Mouse (Mus musculus) neural tube, embryonic 15.5 days (tissue): ENCODE measurements around the gene Suds3. TPM values are rescaled to one million over a fixed set of nuclear protein-coding genes. Genes with fewer than 3 reads are reported as not detected.

ENCODE experiments used
- ATAC-seq: fragments of 200-750 bp; cut with Nextera tagmentation; 2 replicates; pipeline ENCODE4 v1.8.0; 2017; ENCODE audit warnings: mild to moderate bottlenecking, moderate TSS enrichment, moderate library complexity; ENCODE audit not compliant: low FRiP score
- H3K27ac ChIP-seq: fragments of 300-500 bp; sonication (generic); replicated peaks from 2 replicates; pipeline ENCODE4 v1.5.1; 2015; ENCODE audit warnings: mild to moderate bottlenecking, inconsistent platforms
- H3K27me3 ChIP-seq: fragments of 300-500 bp; sonication (generic); replicated peaks from 2 replicates; pipeline ENCODE4 v1.6.1; 2015; ENCODE audit warnings: inconsistent platforms
- H3K36me3 ChIP-seq: fragments of 300-500 bp; sonication (generic); 2 replicates; pipeline ENCODE4 v1.6.1; 2015; ENCODE audit warnings: inconsistent platforms
- H3K4me1 ChIP-seq: fragments of 300-500 bp; sonication (generic); 2 replicates; pipeline ENCODE4 v1.6.1; 2015; ENCODE audit warnings: inconsistent platforms
- H3K4me2 ChIP-seq: fragments of 300-500 bp; sonication (generic); 2 replicates; pipeline ENCODE4 v1.6.1; 2015; ENCODE audit warnings: inconsistent platforms, mild to moderate bottlenecking, moderate library complexity
- H3K4me3 ChIP-seq: fragments of 300-500 bp; sonication (generic); replicated peaks from 2 replicates; pipeline ENCODE4 v1.5.1; 2015; ENCODE audit warnings: mild to moderate bottlenecking, inconsistent platforms
- H3K9ac ChIP-seq: fragments of 300-500 bp; sonication (generic); replicated peaks from 2 replicates; pipeline ENCODE4 v1.6.1; 2015; ENCODE audit warnings: mild to moderate bottlenecking, inconsistent platforms
- H3K9me3 ChIP-seq: fragments of 300-500 bp; sonication (generic); replicated peaks from 2 replicates; pipeline ENCODE4 v1.6.1; 2016; ENCODE audit warnings: inconsistent platforms
- WGBS: fragments of 180-500 bp; shearing (Covaris S2); methylation state at CpG from one replicate; pipeline ENCODE4 v1.1.7; 2015; ENCODE audit warnings: mixed read lengths; 5-methylcytosine and 5-hydroxymethylcytosine counted together
- polyA plus RNA-seq: library from polyadenylated mRNA; unstranded; fragments of >200 nt; fragmentation: Nextera tagmentation; extraction: Ambion mirVana; gene quantifications from 2 replicates; pipeline ENCODE4 v1.2.1, GENCODE M21; 2015

The Suds3 gene
- polyA plus RNA-seq, result 79.4 and 81.9 TPM in 2 replicates

- Histone ChIP-seq H3K4me3 (peak within 1 kb of the TSS; percentile 81), H3K4me1 (peaks cover 32% of the 10 kb centered on the region), H3K9ac (peak within 1 kb of the TSS; percentile 80), H3K27me3 (peaks cover 1% of the 10 kb centered on the region; the same call in 1 of the 2 replicates), H3K27ac (peak within 1 kb of the TSS; percentile 92), H3K9me3 (no peaks in the 10 kb centered on the region), H3K36me3 (peaks cover 28% of the 10 kb centered on the region), H3K4me2 (peak within 1 kb of the TSS; percentile 95)
- WGBS, result under 1% methylated on average over 59 of the region's 59 CpGs
- ATAC-seq, result peak; percentile 80
Observed at GRCm38 (mm10) chr5:117115836-117116366, at the start of gene Suds3. TSS of gene Suds3 (minus strand) at chr5:117116113.

DNA sequence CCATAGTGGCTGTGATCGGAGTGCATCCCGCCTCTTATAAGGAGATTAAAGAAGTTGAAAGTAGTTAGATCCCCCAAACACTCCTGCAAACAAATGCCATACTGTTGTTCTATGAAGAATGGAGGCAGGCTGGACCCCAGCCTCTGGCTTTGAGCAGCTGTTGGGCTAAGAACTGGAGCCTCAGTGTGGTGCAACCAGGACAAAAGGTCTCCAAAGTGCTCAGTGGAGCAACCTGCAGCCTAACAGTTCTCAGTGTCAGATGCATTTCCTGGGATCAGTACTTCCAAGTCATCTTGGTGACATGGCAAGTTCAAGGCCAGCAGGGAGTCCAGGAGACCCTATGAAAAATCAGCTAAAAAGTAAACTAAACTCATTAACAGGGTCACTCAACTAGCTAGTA lies 49.0 kb upstream of the Suds3 start:
- H3K4me2 ChIP-seq, result no peak overlapping the region
- no peaks in the 10 kb centered on the region for H3K36me3 ChIP-seq
- WGBS, result 88% methylated on average over 2 of the region's 2 CpGs
- no peaks in the 10 kb centered on the region for H3K4me1 ChIP-seq
- no peak overlapping the region for H3K4me3 ChIP-seq
- ATAC-seq, result no peak
- no peaks in the 10 kb centered on the region for H3K27me3 ChIP-seq
- H3K27ac ChIP-seq, result no peak overlapping the region
- no peak overlapping the region for H3K9ac ChIP-seq
- no peaks in the 10 kb centered on the region for H3K9me3 ChIP-seq

DNA sequence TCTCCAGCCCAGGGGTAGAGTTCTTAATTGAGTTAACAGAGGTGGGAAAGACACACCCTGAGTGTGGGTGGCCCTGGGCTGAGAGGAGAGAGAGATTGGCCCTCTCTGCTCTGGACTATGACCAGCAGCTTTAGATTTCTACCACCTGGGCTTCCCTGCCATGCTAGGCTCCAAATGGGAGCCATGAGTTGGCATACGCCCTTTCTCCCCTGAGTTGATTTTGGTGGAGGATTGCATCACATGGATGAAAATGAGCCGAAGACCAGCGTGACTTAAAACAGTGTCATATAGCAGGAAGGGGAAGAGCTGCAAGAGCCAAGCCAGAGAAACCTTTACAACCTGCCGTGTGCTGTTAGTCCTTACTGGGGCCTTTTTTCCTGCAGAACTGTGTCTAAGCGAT lies 48.6 kb upstream of the Suds3 start:
- 93% methylated on average over 5 of the region's 5 CpGs for WGBS
- Histone ChIP-seq H3K9me3 (no peaks in the 10 kb centered on the region), H3K27ac (no peak overlapping the region), H3K9ac (no peak overlapping the region), H3K36me3 (no peaks in the 10 kb centered on the region), H3K4me2 (no peak overlapping the region), H3K4me1 (0 out of 2 replicates have a peak, but pooled peaks cover 2% of the 10 kb centered on the region), H3K4me3 (no peak overlapping the region), H3K27me3 (no peaks in the 10 kb centered on the region)
- ATAC-seq, result no peak

GRCm38 (mm10) chr5:117163790-117164189 lies 47.9 kb upstream of the Suds3 start:
- Histone ChIP-seq H3K27ac (no peak overlapping the region), H3K4me1 (0 out of 2 replicates have a peak, but pooled peaks cover 2% of the 10 kb centered on the region), H3K9ac (no peak overlapping the region), H3K27me3 (no peaks in the 10 kb centered on the region), H3K9me3 (no peaks in the 10 kb centered on the region), H3K4me3 (no peak overlapping the region), H3K36me3 (no peaks in the 10 kb centered on the region), H3K4me2 (no peak overlapping the region)
- no peak for ATAC-seq
- WGBS, result 92% methylated on average over 13 of the region's 13 CpGs

DNA sequence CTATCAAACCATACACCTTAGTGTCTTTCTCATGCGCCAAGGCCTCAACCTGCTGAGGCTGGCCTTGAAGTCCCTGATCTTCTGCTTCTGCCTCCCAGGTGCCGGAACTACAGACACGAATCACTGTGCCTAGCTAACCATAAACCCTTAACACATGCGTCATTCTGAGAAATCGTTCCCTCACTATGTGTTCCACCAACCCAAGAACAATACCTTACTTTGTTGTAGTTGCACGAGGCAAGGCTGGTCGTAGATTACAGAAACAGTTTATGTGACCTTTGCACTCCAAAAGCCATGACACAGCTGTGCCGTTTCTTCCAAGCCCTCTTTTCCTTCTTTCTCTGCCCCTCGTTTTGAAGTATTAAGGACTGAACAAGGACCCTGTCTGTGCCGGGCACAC lies 44.6 kb upstream of the Suds3 start:
- 52% methylated on average over 10 of the region's 10 CpGs for WGBS
- Histone ChIP-seq H3K4me3 (no peak overlapping the region), H3K4me1 (0 out of 2 replicates have a peak, but pooled peaks cover 2% of the 10 kb centered on the region), H3K4me2 (no peak overlapping the region), H3K27ac (no peak overlapping the region), H3K9me3 (no peaks in the 10 kb centered on the region), H3K27me3 (no peaks in the 10 kb centered on the region), H3K9ac (no peak overlapping the region), H3K36me3 (no peaks in the 10 kb centered on the region)
- no peak for ATAC-seq

GRCm38 (mm10) chr5:117159805-117160291 lies 43.9 kb upstream of the Suds3 start:
- Histone ChIP-seq H3K27me3 (no peaks in the 10 kb centered on the region), H3K36me3 (no peaks in the 10 kb centered on the region), H3K9me3 (no peaks in the 10 kb centered on the region), H3K4me1 (0 out of 2 replicates have a peak, but pooled peaks cover 2% of the 10 kb centered on the region), H3K4me3 (no peak overlapping the region), H3K27ac (no peak overlapping the region), H3K9ac (no peak overlapping the region), H3K4me2 (no peak overlapping the region)
- 57% methylated on average over 6 of the region's 6 CpGs for WGBS
- ATAC-seq, result no peak

- Histone ChIP-seq H3K36me3 (no peaks in the 10 kb centered on the region), H3K27me3 (no peaks in the 10 kb centered on the region), H3K9ac (no peak overlapping the region), H3K4me1 (0 out of 2 replicates have a peak, but pooled peaks cover 2% of the 10 kb centered on the region), H3K9me3 (no peaks in the 10 kb centered on the region), H3K4me2 (no peak overlapping the region), H3K27ac (no peak overlapping the region), H3K4me3 (no peak overlapping the region)
- WGBS, result 63% methylated on average over 8 of the region's 8 CpGs
- no peak for ATAC-seq
Observed at GRCm38 (mm10) chr5:117159326-117159725, 43.4 kb upstream of the Suds3 start.

- no peak overlapping the region for H3K9ac ChIP-seq
- H3K9me3 ChIP-seq, result no peaks in the 10 kb centered on the region
- no peak overlapping the region for H3K27ac ChIP-seq
- WGBS, result 86% methylated on average over 7 of the region's 7 CpGs
- H3K27me3 ChIP-seq, result no peaks in the 10 kb centered on the region
- ATAC-seq, result no peak
- no peak overlapping the region for H3K4me3 ChIP-seq
- no peaks in the 10 kb centered on the region for H3K36me3 ChIP-seq
- H3K4me1 ChIP-seq, result 0 out of 2 replicates have a peak, but pooled peaks cover 2% of the 10 kb centered on the region
- H3K4me2 ChIP-seq, result no peak overlapping the region
Observed at GRCm38 (mm10) chr5:117158335-117159018, 42.6 kb upstream of the Suds3 start.

- ATAC-seq, result no peak; the same call in 1 of the 2 replicates
- no peaks in the 10 kb centered on the region for H3K36me3 ChIP-seq
- WGBS, result 76% methylated on average over 15 of the region's 15 CpGs
- no peaks in the 10 kb centered on the region for H3K27me3 ChIP-seq
- 0 out of 2 replicates have a peak overlapping the region, but pooled peaks have one; percentile 3 for H3K27ac ChIP-seq
- H3K9me3 ChIP-seq, result no peaks in the 10 kb centered on the region
- H3K4me3 ChIP-seq, result no peak overlapping the region
- no peaks in the 10 kb centered on the region for H3K4me1 ChIP-seq
- H3K9ac ChIP-seq, result no peak overlapping the region
- no peak overlapping the region for H3K4me2 ChIP-seq
Observed at GRCm38 (mm10) chr5:117153527-117154091, 37.7 kb upstream of the Suds3 start.

GRCm38 (mm10) chr5:117152944-117153343 lies 37.0 kb upstream of the Suds3 start:
- no peaks in the 10 kb centered on the region for H3K36me3 ChIP-seq
- H3K4me2 ChIP-seq, result no peak overlapping the region

DNA sequence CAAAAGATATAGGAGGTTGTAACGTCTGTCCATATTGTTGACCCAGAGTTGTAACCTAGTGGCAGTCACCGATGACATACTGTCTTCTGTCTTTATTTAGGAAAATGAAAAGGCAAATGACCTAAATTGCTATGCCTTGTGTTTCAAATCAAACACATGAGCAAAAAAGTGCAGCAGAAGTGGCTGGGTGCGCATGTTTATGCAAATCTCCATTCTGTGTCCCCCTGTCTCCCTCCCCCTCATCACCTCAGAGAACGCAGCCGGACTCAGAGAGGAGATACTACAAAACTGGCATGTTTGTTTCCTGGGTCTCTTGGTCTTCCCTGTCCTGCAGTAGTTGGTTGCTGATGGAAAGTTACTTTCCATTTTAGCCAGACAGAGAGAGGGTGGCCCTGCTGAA lies 34.2 kb upstream of the Suds3 start:
- no peak overlapping the region for H3K9ac ChIP-seq
- H3K27ac ChIP-seq, result no peak overlapping the region
- H3K4me1 ChIP-seq, result no peaks in the 10 kb centered on the region
- ATAC-seq, result no peak
- H3K27me3 ChIP-seq, result no peaks in the 10 kb centered on the region
- no peaks in the 10 kb centered on the region for H3K36me3 ChIP-seq
- H3K4me2 ChIP-seq, result no peak overlapping the region
- 92% methylated on average over 5 of the region's 5 CpGs for WGBS
- no peaks in the 10 kb centered on the region for H3K9me3 ChIP-seq
- H3K4me3 ChIP-seq, result no peak overlapping the region

More at GRCm38 (mm10) chr5:117152944-117153343, 37.0 kb upstream of the Suds3 start:
- Histone ChIP-seq H3K4me1 (no peaks in the 10 kb centered on the region), H3K4me3 (no peak overlapping the region), H3K27me3 (no peaks in the 10 kb centered on the region), H3K9ac (no peak overlapping the region), H3K27ac (0 out of 2 replicates have a peak overlapping the region, but pooled peaks have one; percentile 3), H3K9me3 (no peaks in the 10 kb centered on the region)
- no peak for ATAC-seq
